Mouse (Mus musculus): Measurements from ENCODE around the gene Irak1bp1.

DNA sequence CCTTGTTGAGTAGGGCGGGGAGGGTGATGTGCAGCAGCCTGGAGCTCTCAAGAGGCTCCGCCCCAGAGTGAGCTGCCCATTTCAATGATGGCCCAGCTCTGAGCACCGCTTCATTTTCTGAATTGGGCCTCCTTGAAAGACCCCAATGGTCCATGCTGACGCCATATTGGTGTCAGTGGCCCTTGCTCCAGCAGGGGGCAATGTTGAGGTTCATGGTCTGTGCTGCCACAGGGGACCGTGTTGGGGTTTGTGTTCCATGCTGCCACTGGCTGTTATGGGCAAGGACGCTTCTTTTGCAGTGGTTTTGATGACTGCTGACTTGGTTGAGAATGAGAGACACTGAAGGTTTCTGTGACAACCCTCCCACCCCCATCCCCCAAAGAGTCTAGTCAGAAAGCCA, 2.9 kb upstream of the Irak1bp1 start:
- no peak for TF ChIP-seq POLR2A (IDR thresholded peaks at IDR 0.05; ENCODE audit: insufficient read length, low read depth)
- TF ChIP-seq MAX (IDR thresholded peaks at IDR 0.05; ENCODE audit: low read depth) = no peak
- TF ChIP-seq MYOD1 (IDR thresholded peaks at IDR 0.05; ENCODE audit: control insufficient read depth in 1 of 3, insufficient read length in 2 of 3, low read depth in 2 of 3) = no peak
- no peak for TF ChIP-seq E2F4 (IDR thresholded peaks at IDR 0.05; ENCODE audit: insufficient read depth)
- TF ChIP-seq USF1 (IDR thresholded peaks at IDR 0.05; ENCODE audit: low read depth) = no peak
- TF ChIP-seq MYOG (IDR thresholded peaks at IDR 0.05; ENCODE audit: control insufficient read depth in 1 of 3, insufficient read depth in 1 of 3, insufficient read length in 2 of 3, low read depth in 2 of 3) = no peak
- TF ChIP-seq CEBPB (IDR thresholded peaks at IDR 0.05; ENCODE audit: insufficient read depth, poor library complexity, severe bottlenecking) = no peak
- TF ChIP-seq POLR2AphosphoS2 (IDR thresholded peaks at IDR 0.05; ENCODE audit: insufficient read length, low read depth) = no peak
- no peak for TF ChIP-seq TCF12 (IDR thresholded peaks at IDR 0.05; ENCODE audit: insufficient read depth, poor library complexity, severe bottlenecking)
- TF ChIP-seq TCF3 (IDR thresholded peaks at IDR 0.05; ENCODE audit: insufficient read length, low read depth) = no peak

All from myocyte (in vitro differentiated cells).